Mouse (Mus musculus): ENCODE measurements around the gene Spns1. TPM values are rescaled to one million over a fixed set of nuclear protein-coding genes. Genes with fewer than 3 reads are reported as not detected.
A peak's percentile ranks its signal among the peaks of the same experiment; 100 is the strongest.
"Not testable (repeated sequence)": the region's sequence is repeated elsewhere in the genome, so short reads cannot be mapped to it uniquely, and the experiment has no call there.

Spns1 gene
- polyA plus RNA-seq, 1 experiment from 2014 or later, result 67.6 TPM

DNA sequence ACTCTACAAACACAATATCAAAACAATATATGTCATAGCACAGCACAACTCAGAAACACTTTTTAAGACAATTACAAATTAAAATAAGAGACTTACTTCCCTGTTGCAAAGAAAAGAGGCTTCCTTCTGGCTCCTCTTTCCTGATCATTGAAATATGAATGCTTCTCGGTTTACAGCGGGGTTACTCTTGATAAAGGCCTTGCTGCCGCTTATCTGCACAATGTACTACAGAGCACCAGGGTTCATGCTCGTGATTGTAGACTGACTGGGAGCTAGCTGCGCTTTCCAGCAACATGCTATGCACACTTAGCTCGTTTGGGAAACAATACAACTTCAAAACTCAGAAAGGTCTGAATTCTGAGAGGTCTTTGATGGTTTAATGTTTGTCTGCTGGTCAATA, 20.0 kb upstream of the Spns1 start:
- Histone ChIP-seq H3K4me3 (peak overlapping the region; percentile 88), H3K27me3 (ENCODE audit: low read depth, poor library complexity, severe bottlenecking) (no peaks in the 10 kb centered on the region), H3K36me3 (0 out of 2 replicates have a peak, but pooled peaks cover 6% of the 10 kb centered on the region), H3K4me1 (peaks cover 21% of the 10 kb centered on the region), H3K27ac (replicated peaks) (peak overlapping the region; percentile 50), H3K9me3 (replicated peaks) (no peaks in the 10 kb centered on the region)
- WGBS, result 62% methylated on average over 6 of the region's 6 CpGs
- DNase-seq (ENCODE audit: low spot score), result no peak

DNA sequence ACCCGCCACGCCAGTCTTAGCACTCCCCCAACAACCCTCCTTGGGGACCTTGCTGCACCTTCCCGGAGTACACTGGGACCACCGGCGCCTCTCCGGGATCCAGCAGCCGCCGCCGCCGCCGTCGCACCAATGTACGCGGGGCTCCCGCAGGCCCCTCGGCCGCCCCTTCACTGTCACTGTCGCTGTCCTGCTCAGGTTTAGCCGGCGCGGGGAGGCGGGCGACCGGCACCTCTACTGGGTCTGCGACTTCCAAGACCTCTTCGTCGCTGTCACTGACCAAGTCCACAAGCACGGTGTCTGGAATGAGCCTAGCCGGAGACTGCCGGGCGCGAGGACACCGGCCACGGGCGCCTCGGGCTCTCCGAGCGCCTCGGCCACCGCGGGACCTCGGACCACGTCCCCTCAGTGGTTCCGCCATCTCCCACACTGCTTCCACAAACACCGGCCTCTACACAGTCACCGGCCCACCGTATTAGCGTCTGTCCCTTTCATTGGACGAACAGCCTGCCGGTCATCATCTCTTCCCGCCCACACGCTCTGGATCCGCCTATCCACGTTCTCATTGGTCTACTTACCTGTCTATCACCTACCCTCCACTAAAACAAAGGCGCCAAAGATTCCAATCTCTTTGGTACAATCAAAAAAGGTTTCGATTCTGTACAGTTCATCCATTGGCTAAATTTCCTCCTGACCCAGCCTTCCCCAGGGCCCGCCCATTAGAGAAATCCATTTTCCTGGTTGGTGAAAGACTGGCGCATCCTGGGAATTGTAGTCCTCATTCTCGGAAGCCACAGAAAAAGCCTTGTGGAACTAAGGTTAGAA, 19.3 kb upstream of the Spns1 start, which contains the start of gene Nfatc2ip:
Gene Nfatc2ip (minus strand): TSS at position 440 of the 822 bp plus-strand sequence.
- peaks cover 21% of the 10 kb centered on the region for H3K4me1 ChIP-seq
- H3K4me3 ChIP-seq, result peak within 1 kb of the TSS; percentile 88
- WGBS, result under 1% methylated on average over 59 of the region's 59 CpGs
- peak; percentile 93 for DNase-seq (ENCODE audit: low spot score)
- H3K27me3 ChIP-seq (ENCODE audit: low read depth, poor library complexity, severe bottlenecking), result no peaks in the 10 kb centered on the region
- H3K36me3 ChIP-seq, result peaks cover 10% of the 10 kb centered on the region
- peak within 1 kb of the TSS; percentile 83 for H3K27ac ChIP-seq (replicated peaks)
- no peaks in the 10 kb centered on the region for H3K9me3 ChIP-seq (replicated peaks)

DNA sequence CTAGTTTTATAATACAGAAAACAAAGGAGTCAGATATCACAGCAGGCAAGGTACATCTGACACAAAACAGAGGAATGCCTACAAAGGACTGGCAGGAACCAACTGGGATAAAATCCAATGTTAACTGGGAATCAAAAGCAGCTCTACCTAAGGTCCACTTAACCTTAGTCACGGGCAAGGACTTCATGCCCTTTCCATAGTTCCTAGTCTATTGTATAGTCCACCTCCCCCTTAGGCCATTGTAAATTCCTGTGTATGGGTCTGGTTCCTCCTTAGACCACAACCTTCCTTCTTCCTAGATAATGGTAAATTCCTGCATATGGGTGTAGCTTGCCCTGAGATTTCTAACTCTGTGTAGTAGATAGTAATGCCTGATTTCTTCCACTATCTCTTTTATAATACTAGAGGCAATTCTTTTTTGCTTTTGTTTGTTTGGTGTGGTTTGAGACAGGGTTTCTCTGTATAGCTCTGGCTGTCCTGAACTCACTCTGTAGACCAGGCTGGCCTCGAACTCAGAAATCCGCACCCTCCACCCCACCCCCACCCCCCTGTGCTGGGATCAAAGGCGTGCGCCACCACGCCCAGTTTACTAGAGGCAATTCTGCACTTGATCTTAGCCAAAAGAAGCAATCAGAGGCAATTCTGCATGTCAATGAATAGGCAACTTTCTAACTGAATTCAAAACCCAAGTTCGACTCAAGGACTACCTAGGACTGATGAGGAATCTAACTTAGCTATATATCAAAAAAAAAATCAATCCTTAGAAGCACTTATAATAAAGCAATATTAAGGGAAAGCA, 15.0 kb upstream of the Spns1 start:
- not testable (repeated sequence) for H3K4me3 ChIP-seq; H3K27ac ChIP-seq (replicated peaks); H3K9me3 ChIP-seq (replicated peaks); DNase-seq (ENCODE audit: low spot score); H3K27me3 ChIP-seq (ENCODE audit: low read depth, poor library complexity, severe bottlenecking)
- Histone ChIP-seq H3K36me3 (peaks cover 50% of the 10 kb centered on the region), H3K4me1 (peaks cover 19% of the 10 kb centered on the region)
- WGBS, result 90% methylated on average over 7 of the region's 7 CpGs

DNA sequence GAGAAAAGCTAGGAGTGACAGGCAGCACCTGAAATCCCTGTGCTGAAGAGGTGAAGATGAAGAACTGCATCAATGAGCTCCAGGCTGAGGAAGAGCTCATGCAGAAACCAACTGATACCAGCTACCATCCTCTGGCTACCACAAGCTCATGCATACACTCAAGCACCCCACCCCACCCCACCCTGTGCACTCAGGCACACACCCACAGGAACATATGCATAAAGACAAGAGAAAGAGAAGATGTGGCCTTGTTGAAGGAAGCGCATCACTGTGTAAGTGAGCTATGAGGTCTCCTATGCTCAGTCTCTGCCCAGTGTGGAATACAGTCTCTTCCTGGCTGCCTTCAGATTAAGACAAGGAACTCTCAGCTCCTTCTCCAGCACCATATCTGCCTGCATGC, 10.9 kb upstream of the Spns1 start:
- Histone ChIP-seq H3K36me3 (peaks cover 73% of the 10 kb centered on the region), H3K4me3 (no peak overlapping the region), H3K9me3 (replicated peaks) (no peaks in the 10 kb centered on the region), H3K27ac (replicated peaks) (no peak overlapping the region), H3K4me1 (no peaks in the 10 kb centered on the region), H3K27me3 (ENCODE audit: low read depth, poor library complexity, severe bottlenecking) (no peaks in the 10 kb centered on the region)
- no peak for DNase-seq (ENCODE audit: low spot score)
- 93% methylated on average over 1 of the region's 1 CpGs for WGBS

DNA sequence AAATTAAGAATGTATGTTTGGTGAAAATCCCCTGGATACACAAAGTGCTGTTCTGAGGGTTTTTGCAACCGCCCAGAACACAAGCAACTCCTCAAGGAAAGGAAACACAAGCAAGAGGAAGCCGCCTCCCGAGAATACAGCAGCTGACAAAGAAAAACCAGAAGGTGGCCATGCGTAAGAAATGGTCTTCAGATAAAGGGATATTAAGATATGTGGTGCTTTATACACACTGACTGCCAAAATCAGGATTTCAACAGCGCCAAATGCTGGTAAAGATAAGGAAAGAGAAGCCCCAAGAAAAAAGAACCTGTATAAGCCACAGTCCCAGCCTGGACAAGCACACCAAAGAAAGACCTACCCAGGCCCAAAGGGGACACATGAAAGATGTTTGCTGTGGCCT, 6.3 kb upstream of the Spns1 start:
- no peak overlapping the region for H3K27ac ChIP-seq (replicated peaks)
- peaks cover 41% of the 10 kb centered on the region for H3K36me3 ChIP-seq
- WGBS, result 88% methylated on average over 5 of the region's 5 CpGs
- DNase-seq (ENCODE audit: low spot score), result no peak
- no peaks in the 10 kb centered on the region for H3K9me3 ChIP-seq (replicated peaks)
- no peaks in the 10 kb centered on the region for H3K4me1 ChIP-seq
- H3K4me3 ChIP-seq, result no peak overlapping the region
- H3K27me3 ChIP-seq (ENCODE audit: low read depth, poor library complexity, severe bottlenecking), result no peaks in the 10 kb centered on the region

DNA sequence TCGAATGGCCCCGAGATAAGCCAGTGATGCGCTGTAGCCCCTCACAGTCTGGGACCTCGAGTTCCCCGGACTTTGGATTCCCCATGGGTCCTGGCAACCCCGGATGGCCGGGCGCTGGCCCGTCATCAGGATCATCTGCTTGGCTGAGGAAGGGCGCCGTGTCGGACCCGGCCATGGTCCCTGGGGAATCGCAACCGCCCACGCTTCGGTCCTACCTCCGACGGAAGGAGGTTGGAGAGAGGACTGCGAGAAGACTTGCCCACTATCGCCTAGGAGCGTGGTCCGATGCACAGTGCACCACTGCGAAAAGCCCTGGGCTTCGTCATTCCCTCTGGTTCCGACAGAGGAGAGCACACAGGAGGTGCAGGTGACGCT, 360 bp downstream of the Spns1 start:
- 1% methylated on average over 27 of the region's 27 CpGs for WGBS
- peaks cover 25% of the 10 kb centered on the region for H3K4me1 ChIP-seq
- H3K27me3 ChIP-seq (ENCODE audit: low read depth, poor library complexity, severe bottlenecking), result no peaks in the 10 kb centered on the region

DNA sequence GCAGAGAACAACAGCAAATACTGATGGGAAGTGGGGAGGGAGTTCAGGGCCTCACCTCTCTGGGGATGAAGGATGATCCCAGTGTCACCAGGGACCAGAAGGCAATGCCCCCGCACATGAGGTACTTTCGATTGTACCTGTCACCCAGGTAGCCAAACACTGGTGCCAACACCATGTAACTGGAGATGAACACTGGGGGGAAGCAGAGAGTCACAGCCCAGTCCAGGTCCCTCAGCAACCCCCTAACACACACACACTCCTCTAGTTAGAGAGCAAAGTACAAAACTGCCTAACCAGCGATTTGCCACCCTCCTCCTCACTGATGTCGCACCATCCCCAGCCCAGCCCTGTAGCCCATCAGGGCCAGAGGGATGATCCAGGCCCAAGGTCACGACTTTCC, 2.2 kb downstream of the Spns1 start:
- 80% methylated on average over 5 of the region's 5 CpGs for WGBS
- Histone ChIP-seq H3K4me3 (no peak overlapping the region), H3K9me3 (replicated peaks) (no peaks in the 10 kb centered on the region), H3K27ac (replicated peaks) (no peak overlapping the region), H3K27me3 (ENCODE audit: low read depth, poor library complexity, severe bottlenecking) (no peaks in the 10 kb centered on the region), H3K4me1 (peaks cover 25% of the 10 kb centered on the region), H3K36me3 (peaks cover 53% of the 10 kb centered on the region)
- DNase-seq (ENCODE audit: low spot score), result no peak

More for the DNA sequence above, 360 bp downstream of the Spns1 start:
- DNase-seq (ENCODE audit: low spot score), result no peak
- Histone ChIP-seq H3K36me3 (peaks cover 34% of the 10 kb centered on the region), H3K9me3 (replicated peaks) (no peaks in the 10 kb centered on the region), H3K4me3 (peak overlapping the region; percentile 95), H3K27ac (replicated peaks) (peak overlapping the region; percentile 87)

DNA sequence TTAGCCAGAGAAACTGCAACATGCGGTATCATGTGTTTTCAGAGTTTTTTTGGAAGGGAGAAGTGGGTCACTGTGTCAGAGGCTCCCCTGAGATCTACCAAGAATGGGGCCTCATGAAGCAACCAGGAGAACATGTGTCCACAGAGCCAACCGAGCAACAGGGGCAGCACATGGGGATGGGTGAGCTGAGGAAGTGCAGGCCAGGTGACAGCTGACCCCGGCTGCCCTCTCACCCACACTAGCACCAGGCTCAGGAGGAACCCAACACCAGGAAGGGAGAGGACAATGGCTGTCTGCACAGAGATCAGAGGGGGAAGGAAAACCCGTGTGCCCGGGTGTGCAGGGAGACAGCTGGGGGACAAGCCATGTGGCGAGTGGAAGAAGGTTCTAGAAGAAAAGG, 2.7 kb downstream of the Spns1 start:
- Histone ChIP-seq H3K36me3 (peaks cover 58% of the 10 kb centered on the region), H3K4me1 (peaks cover 25% of the 10 kb centered on the region), H3K27me3 (ENCODE audit: low read depth, poor library complexity, severe bottlenecking) (no peaks in the 10 kb centered on the region), H3K4me3 (no peak overlapping the region), H3K9me3 (replicated peaks) (no peaks in the 10 kb centered on the region), H3K27ac (replicated peaks) (no peak overlapping the region)
- 88% methylated on average over 6 of the region's 6 CpGs for WGBS
- DNase-seq (ENCODE audit: low spot score), result no peak

DNA sequence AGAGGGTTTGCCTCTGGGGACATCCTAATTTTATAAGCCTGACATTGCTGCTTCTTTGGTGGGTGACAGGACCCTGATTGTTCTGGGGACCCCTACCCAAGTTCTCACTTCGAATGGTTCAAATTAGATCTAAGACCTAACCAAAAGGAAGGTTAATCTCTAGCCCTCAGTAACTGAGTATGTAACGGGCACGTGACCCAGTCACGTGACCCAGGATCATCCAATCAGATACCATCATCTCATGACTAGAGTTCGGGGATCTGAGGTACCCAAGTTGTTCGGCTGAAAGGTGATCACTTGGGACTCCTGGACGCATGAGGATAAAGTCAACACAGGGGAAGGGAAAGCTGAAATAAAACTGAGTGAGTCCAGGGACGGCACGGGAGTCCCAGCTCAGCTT, 4.2 kb downstream of the Spns1 start:
- H3K36me3 ChIP-seq, result peaks cover 72% of the 10 kb centered on the region
- no peaks in the 10 kb centered on the region for H3K27me3 ChIP-seq (ENCODE audit: low read depth, poor library complexity, severe bottlenecking)
- no peak overlapping the region for H3K4me3 ChIP-seq
- 90% methylated on average over 9 of the region's 9 CpGs for WGBS
- no peak for DNase-seq (ENCODE audit: low spot score)
- H3K9me3 ChIP-seq (replicated peaks), result no peaks in the 10 kb centered on the region
- H3K27ac ChIP-seq (replicated peaks), result no peak overlapping the region
- peaks cover 21% of the 10 kb centered on the region for H3K4me1 ChIP-seq

DNA sequence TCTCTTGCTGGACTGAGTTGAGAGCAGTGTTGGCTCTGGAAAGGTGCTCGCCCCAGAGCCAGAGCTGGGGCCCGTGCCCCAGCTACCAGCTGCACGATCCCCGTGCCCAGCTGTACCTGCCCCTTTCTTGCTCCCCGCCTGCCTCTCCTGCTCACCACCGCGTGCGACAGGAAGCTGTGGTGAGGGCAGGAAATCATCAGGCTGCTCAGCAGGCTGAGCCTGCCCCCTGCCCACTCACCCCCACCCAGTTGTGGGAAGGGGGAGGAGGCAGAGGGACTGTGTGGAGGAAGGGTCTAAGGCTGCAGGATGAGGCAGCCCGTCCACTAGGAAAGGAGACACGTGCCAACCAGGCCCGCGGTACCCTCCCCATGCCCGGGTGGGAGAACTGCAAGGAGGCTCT, 7.9 kb downstream of the Spns1 start, which contains the start of gene Lat:
Gene Lat (minus strand): TSS at position 178 of the 400 bp plus-strand sequence.
- H3K4me3 ChIP-seq, result 0 out of 2 replicates have a peak within 1 kb of the TSS, but pooled peaks have one; percentile 7
- H3K4me1 ChIP-seq, result no peaks in the 10 kb centered on the region
- peaks cover 72% of the 10 kb centered on the region for H3K36me3 ChIP-seq
- no peaks in the 10 kb centered on the region for H3K27me3 ChIP-seq (ENCODE audit: low read depth, poor library complexity, severe bottlenecking)
- no peak within 1 kb of the TSS for H3K27ac ChIP-seq (replicated peaks)
- 90% methylated on average over 13 of the region's 13 CpGs for WGBS
- H3K9me3 ChIP-seq (replicated peaks), result no peaks in the 10 kb centered on the region
- no peak for DNase-seq (ENCODE audit: low spot score)

DNA sequence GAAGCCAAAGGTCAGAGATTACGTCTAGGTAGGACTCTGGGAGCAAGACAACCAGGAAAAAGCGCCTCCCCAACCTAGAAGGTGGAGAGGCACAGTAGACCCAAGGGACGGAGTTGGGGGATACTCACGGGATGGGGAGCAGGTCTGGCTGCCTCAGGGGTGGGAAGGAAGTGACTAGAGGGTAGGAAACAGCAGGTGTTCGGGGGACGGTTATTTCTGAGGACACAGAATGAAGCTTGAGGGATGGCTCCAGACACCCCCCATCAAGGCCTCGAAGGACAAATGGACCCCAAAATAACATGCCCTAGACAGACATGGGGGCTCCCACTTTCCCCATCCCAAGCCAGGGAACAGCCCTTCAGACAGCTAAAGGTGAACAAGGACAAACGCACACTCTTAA, 8.9 kb downstream of the Spns1 start:
- no peak for DNase-seq (ENCODE audit: low spot score)
- Histone ChIP-seq H3K36me3 (peaks cover 68% of the 10 kb centered on the region), H3K27me3 (ENCODE audit: low read depth, poor library complexity, severe bottlenecking) (no peaks in the 10 kb centered on the region), H3K4me1 (no peaks in the 10 kb centered on the region), H3K9me3 (replicated peaks) (no peaks in the 10 kb centered on the region), H3K27ac (replicated peaks) (no peak overlapping the region), H3K4me3 (no peak overlapping the region)
- WGBS, result 88% methylated on average over 8 of the region's 8 CpGs

DNA sequence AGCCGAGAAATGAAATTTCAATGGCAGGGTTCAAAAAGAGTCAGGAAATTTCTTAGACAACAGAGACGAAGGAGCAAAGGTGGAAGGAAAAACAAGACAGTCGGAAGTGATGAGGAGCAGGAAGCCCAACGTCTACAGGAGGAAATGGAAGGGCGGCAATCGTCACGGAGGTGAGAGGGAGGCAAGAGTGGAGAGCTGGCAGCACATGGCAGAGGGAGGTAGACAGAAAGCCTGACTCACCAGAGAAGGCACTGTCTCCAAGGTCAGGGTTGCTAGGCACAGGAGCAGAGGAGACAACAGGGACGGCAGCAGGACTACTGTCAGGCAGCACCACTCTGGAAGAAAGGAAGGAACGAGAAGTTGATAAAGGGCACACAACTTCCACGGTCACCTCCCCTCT, 9.6 kb downstream of the Spns1 start:
- WGBS, result 93% methylated on average over 10 of the region's 10 CpGs
- H3K36me3 ChIP-seq, result peaks cover 61% of the 10 kb centered on the region
- no peak overlapping the region for H3K4me3 ChIP-seq
- H3K27me3 ChIP-seq (ENCODE audit: low read depth, poor library complexity, severe bottlenecking), result no peaks in the 10 kb centered on the region
- H3K4me1 ChIP-seq, result no peaks in the 10 kb centered on the region
- no peak overlapping the region for H3K27ac ChIP-seq (replicated peaks)
- DNase-seq (ENCODE audit: low spot score), result no peak
- H3K9me3 ChIP-seq (replicated peaks), result no peaks in the 10 kb centered on the region

DNA sequence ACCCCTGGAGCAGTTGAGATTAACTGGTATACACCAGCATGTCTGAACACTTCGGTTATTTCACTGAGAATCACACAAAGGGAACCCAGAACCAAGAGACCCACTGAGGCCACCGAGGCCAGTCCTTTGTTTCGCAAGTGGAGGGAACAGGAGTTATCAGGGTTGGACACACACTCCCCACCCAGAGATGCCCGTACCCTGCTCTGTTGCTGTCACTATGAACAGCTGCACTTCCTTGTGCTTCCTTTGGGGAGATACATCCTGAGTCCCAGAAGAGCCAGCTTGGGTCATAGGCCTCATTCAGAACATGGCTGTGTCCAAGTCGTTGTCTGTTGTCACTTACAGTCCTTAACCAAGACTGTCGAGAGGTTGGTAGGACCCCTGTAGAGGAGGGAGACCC, 14.2 kb downstream of the Spns1 start:
- no peak for DNase-seq (ENCODE audit: low spot score)
- 86% methylated on average over 6 of the region's 6 CpGs for WGBS
- peaks cover 16% of the 10 kb centered on the region for H3K36me3 ChIP-seq
- no peaks in the 10 kb centered on the region for H3K9me3 ChIP-seq (replicated peaks)
- H3K27me3 ChIP-seq (ENCODE audit: low read depth, poor library complexity, severe bottlenecking), result no peaks in the 10 kb centered on the region
- no peak overlapping the region for H3K4me3 ChIP-seq
- H3K4me1 ChIP-seq, result no peaks in the 10 kb centered on the region
- H3K27ac ChIP-seq (replicated peaks), result no peak overlapping the region
